Mouse (Mus musculus) right cerebral cortex, postnatal 10 days (tissue): Measurements from ENCODE around the gene Rnasel.
"Not testable (repeated sequence)": the region's sequence is repeated elsewhere in the genome, so short reads cannot be mapped to it uniquely, and the experiment has no call there.

Source experiments
- DNase-seq, 2 experiments: peaks; one replicate each; pipeline ENCODE4 v3.0.0; 2021; ENCODE audit warnings: low spot score in 2 of 2

Rnasel gene

DNA sequence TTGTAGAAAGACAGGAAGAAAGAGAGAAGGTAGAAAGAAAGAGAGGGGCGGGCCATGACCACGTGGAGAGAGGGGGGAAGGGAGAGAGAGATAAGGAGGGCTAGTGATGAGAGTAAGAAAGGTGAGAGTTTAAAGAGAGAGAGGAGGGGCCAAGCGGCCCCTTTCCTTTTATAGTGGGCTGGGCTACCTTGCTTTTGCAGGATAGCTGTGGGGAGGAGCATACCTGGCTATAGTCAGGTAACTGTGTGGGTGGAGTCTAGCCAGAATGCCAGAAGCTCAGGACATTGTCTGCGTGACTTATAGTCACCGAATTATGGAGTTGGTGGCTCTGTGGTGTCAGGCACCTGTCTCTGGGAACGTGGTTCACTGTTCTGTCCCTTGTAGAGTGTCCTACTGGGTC lies 20.3 kb downstream of the Rnasel start:
- not testable (repeated sequence) for DNase-seq

DNA sequence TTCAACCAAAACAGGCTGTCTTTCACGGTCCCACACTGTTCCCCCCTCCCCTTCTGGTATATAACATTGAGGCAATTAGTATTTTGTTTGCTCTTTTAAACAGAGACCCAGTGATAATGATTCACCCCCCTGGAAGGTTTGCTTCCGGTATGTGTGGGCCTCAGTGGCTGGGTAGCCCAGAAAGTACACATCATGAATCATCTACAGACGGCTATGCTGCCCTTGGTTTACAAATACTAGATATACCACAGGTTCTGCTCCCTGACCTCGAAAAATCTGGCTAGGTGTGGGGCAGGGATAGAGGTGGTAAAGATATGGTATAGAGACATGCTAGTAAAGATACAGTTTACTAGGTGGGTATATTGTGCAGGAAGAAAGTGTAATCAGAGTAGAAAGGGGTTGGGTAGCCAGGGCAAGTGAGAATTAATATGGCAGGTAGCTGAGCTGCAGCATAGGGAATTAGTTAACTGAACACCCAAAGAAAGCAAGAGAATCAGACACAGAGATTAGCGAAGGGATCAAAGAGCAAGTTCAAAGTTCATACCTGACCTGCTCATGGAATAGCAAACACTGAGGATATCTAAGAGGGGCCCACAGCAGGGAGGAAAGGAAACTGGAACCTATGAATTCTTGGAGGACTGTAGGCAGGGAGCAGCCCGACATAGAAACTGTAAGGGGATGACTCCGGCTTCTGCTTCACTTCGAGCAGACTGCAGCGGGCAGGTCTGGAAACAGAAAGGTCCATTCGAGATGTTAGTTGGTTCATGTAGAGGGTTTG lies 21.0 kb downstream of the Rnasel start:
- DNase-seq = no peak

DNA sequence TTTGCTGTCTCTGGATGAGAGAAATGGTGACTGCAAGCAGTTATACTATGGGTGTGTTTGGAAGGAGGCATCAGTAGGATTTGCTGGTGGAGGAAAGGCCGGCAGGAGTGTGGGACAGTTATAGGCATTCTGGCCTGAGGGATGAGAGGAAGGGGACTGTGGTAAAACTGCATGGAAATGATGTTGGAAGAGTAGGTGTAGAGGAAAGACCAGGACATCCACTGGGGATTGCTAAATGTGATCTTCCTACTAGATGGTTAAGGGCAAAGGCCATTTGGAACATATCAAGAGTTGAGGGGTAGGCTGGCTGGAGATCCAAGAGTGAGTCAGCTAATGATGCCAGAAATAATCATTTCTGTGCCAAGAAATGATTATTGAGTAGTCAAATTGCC lies 21.5 kb downstream of the Rnasel start:
- no peak for DNase-seq

DNA sequence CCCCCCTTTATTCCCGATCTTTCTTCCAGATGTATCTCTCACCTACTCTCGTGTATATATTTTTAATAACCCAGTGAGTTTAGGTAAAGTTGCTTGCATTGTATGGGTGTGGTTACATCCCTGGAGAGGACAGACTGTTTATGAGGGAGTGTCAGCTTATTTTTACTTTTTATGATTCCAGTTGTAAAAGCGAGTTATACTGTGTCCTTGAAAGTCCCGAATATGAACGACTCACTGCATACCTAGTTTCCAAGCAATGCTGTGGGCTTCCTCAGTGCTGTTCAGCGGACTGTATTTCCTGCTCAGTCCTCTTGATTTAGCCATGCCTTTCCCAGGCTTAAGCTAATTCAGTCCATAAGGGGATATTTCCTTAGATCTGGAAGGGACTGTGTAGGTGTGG lies 25.9 kb downstream of the Rnasel start:
- no peak for DNase-seq

DNA sequence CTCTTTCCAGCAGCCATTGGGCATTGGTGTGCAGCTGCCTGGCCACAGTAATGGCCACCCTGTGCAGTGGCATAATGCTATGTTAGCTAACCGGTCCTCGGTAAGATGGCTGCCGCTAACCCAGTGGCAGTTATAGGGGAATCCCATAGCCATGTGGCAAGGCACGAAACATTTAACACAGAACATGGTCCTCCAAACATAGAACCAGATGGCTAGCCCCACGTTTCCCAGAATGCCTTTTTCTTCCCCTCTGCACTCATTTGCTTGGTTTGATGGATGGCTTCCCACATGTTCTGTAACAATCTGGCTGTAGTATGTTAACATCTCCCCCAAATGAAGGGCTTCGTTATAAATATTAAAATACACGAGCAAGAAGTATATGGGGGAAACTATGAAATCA lies 27.0 kb downstream of the Rnasel start:
- no peak for DNase-seq

DNA sequence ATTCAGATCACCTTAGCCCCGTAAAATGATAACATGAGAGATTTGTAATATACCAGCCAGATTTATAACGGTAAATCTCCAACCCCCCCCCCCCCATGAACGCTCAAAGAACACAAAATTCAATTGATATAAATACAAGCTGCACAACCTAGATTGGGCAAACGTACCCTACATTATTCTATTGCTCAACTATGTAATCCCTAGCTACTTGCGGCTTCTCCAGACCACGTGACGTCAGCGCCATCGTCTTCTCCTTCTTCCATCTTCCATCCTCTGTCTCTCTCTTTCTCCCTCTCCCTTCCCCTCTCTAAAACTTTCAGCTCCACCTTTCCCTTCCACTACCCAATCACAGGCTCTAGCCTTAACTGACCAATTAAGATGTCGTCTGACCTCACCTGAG lies 29.0 kb downstream of the Rnasel start:
- no peak for DNase-seq

DNA sequence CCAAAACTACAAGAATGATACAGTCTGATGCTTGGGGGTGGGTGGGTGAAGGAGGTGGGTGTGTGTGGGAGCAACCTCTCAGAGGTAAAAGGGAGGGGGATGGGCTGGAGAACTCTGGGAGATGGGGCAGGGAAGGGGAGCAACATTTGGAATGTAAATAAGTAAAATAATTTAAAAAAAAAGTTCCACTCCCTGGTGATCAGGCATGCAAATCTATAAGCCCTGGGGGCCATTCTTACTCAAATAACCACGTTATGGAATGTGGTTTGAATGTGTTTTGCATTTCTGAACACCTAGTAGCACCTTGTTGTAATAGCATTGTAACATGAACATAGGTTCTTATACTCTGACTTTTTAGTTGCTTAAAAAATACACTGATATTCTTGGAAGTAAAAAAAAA lies 34.1 kb downstream of the Rnasel start:
- no peak for DNase-seq

DNA sequence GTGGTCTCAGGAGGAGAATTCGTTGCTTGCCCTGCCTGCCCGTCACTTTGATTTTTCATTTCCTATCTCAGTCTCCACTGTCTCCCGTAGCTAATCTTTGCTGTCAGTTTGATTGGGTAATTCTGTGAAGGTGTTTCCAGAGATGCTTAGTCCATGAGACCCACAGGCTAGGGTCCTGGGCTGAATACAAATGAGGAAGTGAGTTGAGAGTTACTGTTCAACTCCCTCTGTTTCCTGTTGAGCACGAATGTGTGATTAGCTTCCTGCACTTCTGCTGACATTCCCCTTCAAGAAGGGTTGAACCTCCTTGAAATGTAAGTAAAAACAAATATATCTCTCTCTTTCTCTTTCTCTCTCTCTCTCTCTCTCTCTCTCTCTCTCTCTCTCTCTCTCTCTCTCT lies 36.4 kb downstream of the Rnasel start:
- no peak for DNase-seq

DNA sequence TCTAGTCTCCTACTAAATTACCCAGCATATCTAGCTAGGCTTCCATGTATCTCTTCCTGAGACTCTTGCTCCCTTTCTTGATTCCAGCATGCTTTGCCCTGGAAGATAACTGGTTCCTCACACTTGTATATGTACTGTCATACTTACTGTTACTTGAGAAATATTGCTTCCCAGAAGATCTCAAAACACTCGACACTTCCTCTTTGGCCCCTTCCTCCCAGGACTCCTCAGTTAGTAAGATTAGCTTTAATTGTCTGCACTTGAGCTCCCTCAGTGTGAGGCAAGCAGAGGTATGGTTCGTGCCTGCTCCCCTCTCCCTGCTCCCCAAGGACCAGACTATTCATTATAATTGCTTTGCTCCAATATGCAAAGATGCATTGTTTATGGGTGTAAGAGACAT lies 41.5 kb downstream of the Rnasel start:
- DNase-seq = no peak

DNA sequence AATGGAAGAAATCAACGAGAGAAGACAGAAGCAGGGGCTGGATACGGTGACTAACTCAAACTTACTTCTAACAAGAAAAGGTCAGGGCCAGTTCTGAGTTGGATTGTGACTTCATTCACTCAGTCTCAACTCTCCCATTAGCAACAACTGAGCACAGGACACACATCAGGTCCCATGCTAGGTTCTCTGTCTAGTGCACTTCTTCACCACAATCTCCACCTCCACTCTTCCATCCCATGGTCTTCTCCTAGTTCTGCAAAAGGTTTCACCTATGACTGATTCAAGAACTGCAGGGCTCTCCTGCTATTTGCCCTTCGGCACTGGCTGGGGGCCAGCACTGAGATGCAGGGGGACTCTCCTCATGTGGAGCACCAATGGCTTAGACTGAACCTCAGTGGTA lies 45.0 kb downstream of the Rnasel start:
- DNase-seq = no peak

DNA sequence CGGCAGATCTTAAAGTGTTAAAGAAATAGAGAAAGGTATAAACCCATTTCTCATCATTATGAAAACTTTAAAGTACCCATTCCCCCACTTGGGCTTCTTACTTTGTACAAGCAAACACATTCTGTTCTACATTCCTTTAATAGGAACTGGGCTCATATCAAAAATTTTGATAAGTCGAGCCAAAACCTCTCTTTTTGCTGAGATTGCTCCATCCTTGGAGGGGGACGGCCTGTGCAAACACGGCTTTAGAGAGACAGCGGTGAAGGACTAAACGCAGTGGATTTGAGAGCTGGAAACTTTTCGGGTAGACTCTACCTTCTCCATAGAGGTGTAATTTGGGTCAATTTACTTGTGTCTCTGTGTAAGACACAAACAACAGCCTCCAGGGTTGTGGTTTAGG lies 53.5 kb downstream of the Rnasel start:
- DNase-seq = no peak

DNA sequence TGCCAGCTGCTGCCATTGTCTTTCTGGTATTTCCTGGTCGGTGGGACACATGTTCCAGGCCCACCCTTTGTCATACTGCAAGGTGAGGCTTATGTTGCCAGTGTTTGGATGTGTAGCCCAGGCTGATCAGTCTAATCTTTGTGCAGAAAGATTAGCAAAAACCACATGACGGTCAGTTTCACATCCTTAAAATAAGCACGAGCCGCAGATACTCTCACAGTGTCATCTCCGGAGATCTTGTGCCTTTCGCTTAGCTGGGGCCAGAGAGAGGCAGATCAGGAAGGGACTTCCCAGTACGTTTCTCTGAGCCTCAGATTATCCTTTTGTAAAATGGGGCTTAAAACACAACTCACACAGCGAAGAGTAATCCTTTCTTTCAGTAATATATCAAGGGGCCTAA lies 54.3 kb downstream of the Rnasel start:
- no peak for DNase-seq

DNA sequence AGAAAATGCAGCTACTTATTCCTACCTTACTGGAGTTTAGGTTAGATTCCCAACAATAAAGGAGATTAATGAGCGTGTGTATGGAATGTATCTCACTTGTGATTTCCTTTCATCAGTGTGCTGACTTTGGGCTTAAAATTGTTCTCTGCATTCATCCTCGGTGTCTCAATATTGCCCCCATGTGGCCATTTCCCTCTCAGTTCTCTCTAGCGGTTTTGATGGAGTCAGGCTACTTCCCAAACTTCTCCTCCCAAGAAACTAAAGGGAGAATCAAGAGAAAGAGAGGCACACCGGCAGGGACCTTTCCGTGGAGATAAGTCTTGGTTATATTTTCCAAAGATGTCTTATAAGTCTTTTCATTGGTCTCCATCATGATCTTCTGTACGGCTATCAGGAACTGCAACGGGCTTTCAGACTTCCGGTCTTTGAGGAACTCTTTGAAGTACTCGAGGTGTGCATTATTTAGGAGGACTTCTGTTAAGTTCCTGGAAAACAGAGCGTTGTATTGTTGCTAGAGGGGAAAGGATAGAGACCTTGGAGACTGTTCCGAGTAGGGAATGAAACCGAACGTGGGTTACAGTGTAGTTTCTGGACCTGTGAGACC lies 58.3 kb downstream of the Rnasel start:
- peak; percentile 63 to 77 for DNase-seq
